Mouse (Mus musculus): ENCODE data around the gene Banf1.
"Not testable (repeated sequence)": the region's sequence is repeated elsewhere in the genome, so short reads cannot be mapped to it uniquely, and the experiment has no call there.

Banf1 gene

DNA sequence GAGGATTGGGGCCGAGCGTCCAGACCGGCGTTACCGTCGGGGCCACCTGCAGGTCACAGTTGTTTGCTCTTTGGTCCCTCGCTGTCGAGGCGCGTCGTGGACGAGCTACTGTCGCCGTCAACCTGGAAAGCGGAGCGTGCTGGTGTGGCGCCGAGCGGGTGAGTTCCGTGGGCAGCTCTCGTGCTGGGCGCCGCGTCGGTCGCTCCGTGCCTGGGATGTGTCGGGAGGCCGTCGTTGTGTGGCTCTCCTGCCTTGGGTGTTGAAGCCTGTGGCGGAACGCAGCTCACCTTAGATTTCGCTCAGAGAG lies at the start of gene Banf1:
Gene Banf1 (minus strand): TSS at position 116 of the 307 bp plus-strand sequence.
- DNase-seq (ENCODE audit: low spot score) = no peak

- DNase-seq (ENCODE audit: low spot score) = no peak
Measured at GRCm38 (mm10) chr19:5414534-5414957, 47.6 kb upstream of the Banf1 start.

DNA sequence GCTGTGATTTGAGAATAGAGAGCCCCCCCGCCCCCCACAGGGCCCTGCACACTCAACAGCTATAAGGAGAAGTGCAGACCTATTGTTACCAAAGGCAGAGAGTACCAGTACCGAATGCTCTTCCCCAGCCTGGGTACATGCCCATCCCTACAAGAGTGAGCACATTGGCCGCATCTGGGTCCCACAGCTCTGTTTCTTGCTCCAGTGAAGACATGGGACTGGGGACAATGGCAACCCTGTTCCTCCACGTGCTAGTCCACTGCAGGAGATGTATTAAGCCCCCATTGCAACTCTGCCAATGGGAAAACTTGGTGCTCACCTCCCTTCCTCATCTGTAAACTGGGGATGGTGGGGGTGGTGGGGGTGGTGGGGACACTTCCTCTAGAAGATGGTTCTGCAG lies 46.9 kb upstream of the Banf1 start:
- DNase-seq (ENCODE audit: low spot score) = no peak

DNA sequence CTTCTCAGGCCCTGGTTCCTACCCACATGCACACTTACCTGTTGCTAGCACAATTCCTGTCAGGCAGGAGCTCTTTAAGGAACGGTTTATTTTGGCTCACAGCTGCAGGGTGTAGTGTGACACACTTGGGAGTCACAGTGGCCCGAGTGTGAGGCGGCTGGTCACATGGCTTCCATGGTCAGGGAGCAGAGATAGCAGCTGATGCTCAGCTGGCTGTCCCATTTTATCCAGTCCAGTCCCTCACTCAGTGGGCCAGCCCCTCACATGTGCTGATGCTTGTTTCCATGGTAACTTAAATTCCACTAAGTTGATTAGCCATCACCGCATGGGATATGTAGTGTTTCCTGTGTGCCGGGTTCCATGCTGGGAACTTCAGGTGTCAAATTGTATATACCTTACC lies 45.0 kb upstream of the Banf1 start:
- DNase-seq (ENCODE audit: low spot score) = no peak

GRCm38 (mm10) chr19:5410641-5411040 lies 43.7 kb upstream of the Banf1 start:
- DNase-seq (ENCODE audit: low spot score) = no peak

DNA sequence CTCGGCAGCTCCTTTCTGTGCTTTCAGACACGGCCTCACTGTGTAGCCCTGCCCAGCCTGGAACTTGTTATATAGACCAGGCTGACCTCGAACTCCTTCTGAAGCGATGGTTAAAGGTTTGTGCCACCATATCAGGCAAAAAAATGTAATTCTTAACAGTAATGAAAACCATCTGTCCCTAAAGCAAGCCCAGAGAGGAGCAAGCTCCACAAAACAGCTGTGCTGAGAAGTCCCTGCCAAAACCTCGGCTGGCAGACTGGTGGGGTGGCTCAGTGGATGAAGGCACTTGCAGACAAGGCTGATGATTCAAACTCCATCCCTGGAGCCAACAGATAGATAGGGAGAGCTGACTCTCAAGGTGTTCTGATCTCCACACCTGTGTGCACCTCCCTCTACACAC lies 42.1 kb upstream of the Banf1 start:
- DNase-seq (ENCODE audit: low spot score) = no peak

DNA sequence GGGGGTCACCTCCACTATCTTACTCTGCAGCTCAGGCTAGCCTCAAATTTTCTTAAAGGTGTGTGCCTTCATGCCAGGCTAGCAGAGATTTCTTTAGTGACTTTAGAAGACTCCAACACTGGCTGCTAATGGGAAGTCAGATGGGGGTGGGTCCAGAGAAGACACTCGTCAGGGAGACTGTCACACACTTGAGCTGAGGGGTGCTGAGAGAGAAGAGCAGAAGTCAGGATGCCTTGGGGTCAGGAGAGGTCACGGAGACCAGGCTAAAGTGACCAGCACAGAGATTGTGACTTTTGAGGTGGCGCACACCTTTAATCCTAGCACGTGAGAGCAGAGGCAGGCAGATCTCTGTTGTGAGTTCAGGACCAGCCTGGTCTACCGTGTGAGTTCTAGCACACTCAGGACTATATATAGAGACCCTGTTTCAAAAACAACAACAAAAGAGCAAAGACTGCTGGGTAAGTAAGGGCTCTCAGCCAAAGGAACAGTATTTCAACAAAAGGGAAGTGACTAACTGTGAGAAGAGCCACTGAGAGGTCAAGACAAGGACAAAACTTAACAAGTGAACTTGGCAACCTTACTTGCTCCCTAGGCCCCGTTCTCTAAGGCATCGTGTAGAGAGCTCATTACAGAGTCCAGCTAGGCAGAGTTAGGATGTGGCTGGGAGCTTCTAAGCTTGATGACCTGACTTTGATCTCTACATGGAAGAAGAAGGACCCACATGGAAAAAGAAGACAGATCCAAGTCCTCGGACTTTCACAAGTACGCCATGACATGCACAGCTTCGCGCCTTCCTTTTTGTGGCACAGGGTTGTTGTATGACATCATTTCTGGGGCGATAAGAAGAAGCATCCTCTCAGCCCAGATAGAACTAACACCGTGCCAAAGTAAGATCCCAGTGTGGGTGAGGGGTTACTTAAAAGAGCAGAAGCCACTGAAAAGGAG lies 41.4 kb upstream of the Banf1 start:
- no peak for DNase-seq (ENCODE audit: low spot score)

GRCm38 (mm10) chr19:5407133-5407532 lies 40.2 kb upstream of the Banf1 start:
- peak; percentile 85 for DNase-seq (ENCODE audit: low spot score)

DNA sequence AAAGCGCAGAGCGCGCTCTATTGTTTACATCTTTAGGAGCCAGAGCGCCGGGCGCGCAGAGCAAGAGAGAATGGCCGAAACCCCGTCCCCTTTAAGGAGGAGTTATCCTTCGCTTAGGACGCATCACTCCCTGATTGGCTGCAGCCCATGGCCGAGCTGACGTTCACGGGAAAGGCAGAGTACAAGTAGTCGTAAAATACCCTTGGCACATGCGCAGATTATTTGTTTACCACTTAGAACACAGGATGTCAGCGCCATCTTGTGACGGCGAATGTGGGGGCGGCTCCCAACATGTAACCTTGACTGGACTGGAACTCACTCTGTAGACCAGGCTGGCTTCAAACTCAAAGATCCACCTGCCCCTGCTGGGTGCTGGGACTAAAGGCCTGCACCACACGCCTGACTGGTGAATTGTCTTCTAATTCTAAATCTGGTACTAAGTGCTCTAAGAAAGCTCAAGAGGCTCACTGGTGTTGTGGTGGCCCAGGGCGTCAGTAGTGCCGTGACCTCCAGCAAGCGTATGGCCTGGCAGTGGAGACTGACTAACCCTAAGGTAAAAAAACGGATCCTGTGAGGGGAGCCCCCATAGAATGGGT lies 39.7 kb upstream of the Banf1 start:
- peak; percentile 72 for DNase-seq (ENCODE audit: low spot score)

- peak; percentile 20 for DNase-seq (ENCODE audit: low spot score)
Measured at GRCm38 (mm10) chr19:5405924-5406323, 39.0 kb upstream of the Banf1 start.

- no peak for DNase-seq (ENCODE audit: low spot score)
Measured at GRCm38 (mm10) chr19:5402293-5402692, 35.3 kb upstream of the Banf1 start, which contains the start of gene Tsga10ip. TSS of gene Tsga10ip (minus strand) at chr19:5402526.

GRCm38 (mm10) chr19:5401073-5401472 lies 34.1 kb upstream of the Banf1 start:
- DNase-seq (ENCODE audit: low spot score) = not testable (repeated sequence)

DNA sequence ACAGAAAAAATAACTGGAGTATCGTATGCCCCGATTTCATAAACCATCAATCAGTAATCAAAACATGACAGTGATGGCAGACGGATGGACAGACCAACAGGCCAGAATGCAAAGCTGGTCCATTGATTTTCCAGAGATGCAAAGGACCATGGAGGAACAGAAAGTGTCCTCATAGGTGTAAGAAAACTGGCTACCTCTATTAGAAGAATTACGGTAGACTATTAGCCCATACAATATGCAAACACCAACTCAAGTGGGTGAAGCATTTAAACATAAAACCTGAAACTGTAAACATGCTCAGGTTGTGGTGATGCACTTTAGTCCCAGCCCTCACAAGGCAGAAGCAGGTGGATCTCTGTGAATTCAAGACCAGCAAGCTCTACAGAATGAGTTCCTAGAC lies 28.4 kb upstream of the Banf1 start:
- DNase-seq (ENCODE audit: low spot score) = no peak

- no peak for DNase-seq (ENCODE audit: low spot score)
Measured at GRCm38 (mm10) chr19:5394168-5394567, 27.2 kb upstream of the Banf1 start.

GRCm38 (mm10) chr19:5392892-5393291 lies 25.9 kb upstream of the Banf1 start:
- no peak for DNase-seq (ENCODE audit: low spot score)

GRCm38 (mm10) chr19:5390416-5390815 lies 23.4 kb upstream of the Banf1 start:
- DNase-seq (ENCODE audit: low spot score) = no peak

GRCm38 (mm10) chr19:5389647-5390046 lies 22.7 kb upstream of the Banf1 start:
- peak; percentile 60 for DNase-seq (ENCODE audit: low spot score)

DNA sequence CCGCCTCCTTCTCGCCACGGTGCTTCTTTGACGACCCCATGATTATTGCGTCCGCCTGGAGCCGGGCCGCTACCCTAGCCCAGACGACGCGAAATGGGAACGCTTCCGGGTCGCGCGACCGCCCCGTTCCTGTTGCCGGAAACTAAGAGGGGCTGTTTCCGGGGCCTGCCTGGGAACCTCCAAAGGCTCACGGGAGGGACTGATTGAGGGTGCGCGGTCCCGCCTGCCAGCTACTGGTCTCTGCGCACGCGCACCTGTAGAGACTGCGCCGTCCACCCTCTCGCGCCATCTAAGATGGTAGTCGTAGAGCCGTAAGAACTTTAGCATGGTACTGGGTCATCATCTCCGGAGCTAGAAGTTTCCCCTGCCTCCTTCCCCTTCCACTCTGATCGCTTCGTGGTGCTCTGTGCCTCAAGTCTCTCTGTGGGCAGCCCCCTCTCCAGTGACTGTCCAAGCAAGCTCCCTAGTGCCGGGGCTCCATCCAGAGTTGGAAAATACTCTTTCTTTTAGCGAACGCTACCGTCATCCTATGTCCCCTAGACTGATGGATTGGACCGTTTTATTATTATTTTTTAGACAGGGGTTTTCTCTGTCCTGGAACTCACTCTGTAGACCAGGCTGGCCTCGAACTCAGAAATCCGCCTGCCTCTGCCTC lies 21.7 kb upstream of the Banf1 start, which contains the start of gene Sart1:
Gene Sart1 (minus strand): TSS at position 116 of the 655 bp plus-strand sequence.
- DNase-seq (ENCODE audit: low spot score) = peak; percentile 98

DNA sequence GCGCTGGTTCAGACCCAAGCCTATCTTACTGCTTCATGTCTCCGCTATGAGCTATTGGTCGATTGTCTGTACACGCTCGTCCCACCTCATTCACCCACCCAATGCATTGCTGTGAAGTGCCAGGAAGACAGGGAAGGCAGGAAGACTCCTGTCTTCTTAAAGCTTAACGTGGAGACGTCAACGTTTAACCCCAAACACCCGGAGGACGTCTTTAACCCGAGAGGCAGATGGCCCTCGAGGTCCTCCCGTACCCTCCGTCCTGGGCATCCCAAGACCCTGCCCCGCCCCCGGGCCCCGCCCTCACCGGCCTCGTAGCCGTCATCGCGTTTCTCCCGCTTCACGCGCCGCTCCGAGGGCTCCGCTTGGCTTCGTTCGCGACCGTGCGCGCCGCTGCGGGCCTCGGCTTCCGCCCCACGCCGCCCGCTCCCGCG lies 21.1 kb upstream of the Banf1 start:
- DNase-seq (ENCODE audit: low spot score) = peak; percentile 36

DNA sequence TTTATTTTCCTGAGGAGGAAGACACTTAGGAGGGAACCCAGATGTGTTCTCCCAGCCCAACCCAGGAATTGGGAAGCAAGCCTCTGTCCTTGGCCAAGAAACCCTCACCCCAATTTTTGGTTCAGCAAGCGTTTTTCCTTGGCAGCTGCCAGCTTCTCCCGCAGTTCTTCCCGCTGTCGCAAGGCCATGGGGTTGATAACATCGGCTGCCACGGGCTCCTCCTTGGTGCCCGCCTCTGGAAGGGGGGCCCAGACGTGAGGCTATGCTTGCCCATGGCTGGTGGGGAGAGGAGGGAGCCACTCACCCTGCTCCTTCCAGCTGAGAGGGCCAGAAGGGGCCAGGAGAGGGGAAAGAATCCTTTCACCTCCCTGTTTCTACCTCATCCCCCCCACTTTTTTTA lies 17.7 kb upstream of the Banf1 start:
- no peak for DNase-seq (ENCODE audit: low spot score)

GRCm38 (mm10) chr19:5383326-5383725 lies 16.4 kb upstream of the Banf1 start:
- no peak for DNase-seq (ENCODE audit: low spot score)

DNA sequence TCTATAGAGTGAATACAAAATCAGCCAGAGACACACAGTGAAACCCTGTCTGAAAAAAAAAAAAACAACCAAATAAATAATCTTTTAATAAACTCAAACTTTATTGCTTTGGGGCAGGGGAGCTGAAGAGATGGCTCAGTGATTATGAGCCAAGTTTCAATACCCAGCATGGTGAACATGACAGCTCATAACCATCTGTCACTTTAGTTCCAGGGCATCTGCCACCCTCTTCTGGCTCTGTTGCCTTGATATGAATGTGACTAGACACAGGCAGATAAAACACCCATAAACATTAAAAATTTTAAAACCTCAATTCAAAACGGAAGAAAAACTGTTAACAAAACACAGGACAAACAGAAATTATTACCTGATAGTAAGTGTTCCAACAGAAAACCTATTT lies 10.5 kb upstream of the Banf1 start:
- no peak for DNase-seq (ENCODE audit: low spot score)

DNA sequence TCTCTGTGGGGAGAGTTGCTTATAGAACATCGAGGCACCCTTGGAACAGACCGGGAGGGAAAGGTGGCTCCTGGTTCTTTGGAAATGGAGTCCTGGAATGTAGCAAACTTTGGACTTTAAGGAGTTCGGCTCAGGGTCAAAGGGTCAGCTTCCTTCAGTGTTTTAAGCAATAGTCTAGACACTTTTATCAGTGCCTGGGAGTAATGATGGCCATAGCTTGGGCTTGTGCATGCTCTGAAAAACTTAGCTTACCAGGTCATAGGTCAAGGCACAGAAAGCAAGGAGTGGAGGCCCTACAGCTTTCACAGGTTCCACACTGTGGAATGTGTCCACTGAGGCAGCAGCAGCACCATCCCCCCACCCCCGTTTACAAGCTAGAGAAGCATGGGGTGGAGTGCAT lies 7.8 kb upstream of the Banf1 start:
- no peak for DNase-seq (ENCODE audit: low spot score)
